Mouse (Mus musculus) lung, adult 18-20 months (tissue): Measurements from ENCODE around the gene Ppfibp1.

Experiments
- DNase-seq, 2 experiments: peaks; one replicate each; pipeline ENCODE4 v3.0.0; 2022; ENCODE audit warnings: mixed read lengths in 2 of 2

Gene Ppfibp1

DNA sequence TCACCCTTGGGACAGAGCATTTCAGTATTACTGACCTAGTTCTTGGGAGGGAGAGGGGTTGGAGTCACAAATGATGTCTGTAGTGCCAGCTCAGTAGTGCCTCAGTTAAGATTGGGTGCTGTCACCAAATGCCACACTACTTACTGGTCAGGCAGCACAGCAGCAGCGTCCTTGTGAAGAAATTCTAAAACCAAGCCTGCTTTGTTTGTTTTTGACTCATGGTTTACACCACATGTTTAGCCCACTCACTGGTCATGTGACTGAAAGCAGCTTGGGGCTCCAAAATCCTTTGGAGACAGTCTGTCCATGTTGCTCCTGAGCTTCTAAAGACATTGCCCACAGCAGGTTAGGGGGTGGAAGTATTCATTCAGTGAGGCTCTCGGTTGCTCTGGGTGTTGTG, 4.9 kb upstream of the Ppfibp1 start:
- DNase-seq = no peak

DNA sequence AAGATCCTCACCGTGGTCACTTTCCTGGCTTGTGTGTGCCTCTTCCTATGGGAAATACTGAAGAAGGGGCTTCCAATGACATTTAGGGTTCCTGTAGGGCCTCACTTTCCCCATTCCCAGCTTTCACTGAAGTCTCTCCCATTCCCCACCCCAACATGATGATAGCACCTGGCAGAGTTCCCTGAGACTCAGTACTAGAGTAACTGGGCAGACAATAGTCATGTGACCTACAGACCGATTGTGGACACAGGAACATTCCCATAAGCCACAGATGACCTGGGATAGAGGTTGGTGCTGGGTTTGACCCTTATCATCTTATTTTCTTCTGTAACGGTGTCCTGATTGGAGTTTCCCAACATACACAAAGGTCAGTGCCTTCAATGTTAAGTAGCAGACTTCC, 4.1 kb upstream of the Ppfibp1 start:
- DNase-seq = no peak

DNA sequence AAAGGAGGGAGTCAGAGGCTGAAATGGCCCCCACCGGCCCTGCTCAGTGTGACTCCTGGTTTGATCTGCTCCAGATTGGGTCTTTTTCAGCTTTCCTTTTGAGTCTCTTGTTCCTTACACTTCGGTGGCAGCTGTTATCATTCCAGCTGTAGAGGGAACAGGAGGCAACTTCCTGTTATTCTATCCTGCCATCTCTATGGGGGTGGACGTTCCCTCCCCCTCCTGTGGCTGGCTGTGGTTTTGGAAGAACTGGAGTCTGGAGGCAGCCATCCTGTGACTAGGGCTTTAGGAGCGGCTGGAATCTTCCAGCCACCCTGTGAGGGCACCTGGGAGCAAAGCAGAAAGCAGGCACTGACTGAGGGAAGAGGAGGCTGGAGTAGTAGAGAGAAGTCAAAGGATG, 3.4 kb upstream of the Ppfibp1 start:
- peak; percentile 42 to 55 for DNase-seq

DNA sequence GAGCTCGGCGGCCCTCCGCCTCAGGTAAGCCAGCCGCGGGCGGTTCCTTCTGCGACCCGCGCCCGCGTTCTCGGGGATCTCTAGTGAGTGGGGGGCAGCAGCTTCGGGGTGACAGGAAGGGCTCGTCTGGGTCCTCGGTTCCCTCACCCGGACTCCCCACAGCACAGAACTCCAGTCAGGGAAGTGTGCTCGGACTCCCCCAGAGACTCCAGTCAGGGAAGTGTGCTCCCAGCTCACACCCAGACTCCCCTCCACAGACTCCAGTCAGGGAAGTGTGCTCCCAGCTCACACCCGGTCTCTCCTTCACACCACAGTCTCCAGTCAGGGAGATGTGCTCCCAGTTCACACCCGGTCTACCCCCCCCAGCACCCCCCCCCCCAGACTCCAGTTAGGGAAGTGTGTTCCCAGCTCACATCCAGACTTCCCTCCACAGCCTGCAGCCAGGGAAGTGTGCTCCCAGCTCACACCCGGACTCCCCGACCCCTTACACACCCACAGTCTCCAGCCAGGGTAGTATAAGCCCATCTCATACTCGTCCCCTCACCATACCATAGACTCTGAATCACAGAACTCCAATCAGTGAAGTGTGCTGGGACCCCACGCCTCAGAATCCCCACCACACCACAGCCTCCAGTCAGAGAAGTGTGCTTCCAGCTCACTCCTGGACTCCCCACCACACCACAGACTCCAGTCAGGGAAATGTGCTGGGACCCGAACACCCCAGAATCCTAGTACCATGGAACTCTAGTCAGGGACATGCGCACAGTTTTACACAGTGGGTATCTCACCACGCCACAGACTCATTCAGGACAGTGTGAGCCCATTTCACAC, 588 bp downstream of the Ppfibp1 start:
- no peak for DNase-seq

DNA sequence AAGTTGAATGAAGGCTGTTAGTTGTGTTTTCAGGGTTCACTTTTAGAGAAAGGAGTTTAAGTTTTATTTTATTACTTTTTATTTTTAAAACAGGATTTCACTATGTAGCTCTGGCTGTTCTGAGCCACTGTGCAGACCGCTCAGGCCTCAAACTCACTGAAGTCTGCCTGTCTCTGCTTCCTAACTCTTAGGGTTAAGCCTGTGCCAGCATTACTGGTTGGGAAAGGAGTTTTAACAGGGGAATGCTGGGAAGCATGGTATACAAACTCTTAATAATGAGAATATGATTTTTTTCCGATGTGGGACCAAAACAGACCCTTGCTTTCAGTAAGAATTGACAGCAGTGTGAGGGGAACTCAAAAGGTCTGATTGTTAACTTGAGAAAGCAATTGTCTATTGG, 1.9 kb downstream of the Ppfibp1 start:
- no peak for DNase-seq

DNA sequence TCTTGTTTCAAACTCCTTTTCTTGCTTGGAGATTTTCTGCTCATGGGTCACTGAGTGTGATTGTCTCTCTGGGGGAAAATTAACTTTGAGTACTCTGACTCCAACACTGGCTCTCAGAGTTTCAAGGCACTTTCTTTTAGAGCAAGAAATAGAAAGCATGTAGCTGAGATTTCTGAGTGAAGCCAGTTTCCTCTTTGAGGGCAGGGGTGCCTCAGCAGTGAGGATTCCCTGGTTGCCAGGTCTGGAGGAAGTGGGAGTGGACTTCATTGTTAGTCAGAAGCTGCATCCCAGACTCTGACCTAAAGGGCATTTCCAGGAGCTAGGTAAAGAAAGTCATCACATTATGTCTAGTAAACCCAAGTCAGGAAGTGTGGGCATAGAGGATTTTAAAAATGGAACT, 2.3 kb downstream of the Ppfibp1 start:
- peak in 1 of 2 experiments; percentile 18 for DNase-seq

DNA sequence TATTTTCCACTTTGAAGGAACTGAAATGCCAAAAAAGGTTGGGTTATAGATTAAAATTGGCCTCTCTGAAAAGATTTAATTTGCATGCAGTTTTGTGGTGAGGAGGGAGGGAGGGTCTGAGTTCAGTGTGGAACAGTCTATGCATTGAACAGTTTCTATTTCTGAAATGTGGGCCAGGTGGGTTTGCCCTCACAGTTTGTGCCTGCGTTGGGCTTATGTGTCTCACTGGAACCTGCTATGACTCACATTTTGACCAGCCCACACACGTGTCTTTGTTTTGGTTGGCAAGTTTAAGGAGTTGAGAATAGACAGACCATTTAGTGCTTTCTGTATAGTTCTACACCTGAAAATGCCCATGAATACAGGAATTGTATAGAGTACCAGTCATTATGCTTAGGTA, 5.6 kb downstream of the Ppfibp1 start:
- no peak for DNase-seq

DNA sequence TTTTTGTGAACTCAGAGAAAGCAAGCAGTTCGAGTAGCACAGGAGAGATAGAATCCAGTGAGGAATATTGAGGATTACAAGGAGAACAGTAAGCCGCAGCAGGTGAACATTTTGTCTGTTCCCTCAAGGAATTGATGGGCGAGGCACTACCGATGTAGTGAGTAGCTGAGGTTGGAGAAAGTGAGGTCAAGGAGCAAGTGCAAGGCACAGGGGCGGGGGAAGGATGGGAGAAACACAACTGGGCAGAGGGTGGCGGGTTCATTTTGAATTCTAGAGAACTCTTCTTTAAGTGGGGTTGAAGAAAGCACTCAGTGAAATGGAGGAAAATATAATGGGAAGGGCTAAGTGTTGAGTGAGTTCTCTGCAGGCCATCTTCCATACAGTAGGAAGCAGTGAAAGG, 10.4 kb downstream of the Ppfibp1 start:
- DNase-seq = no peak

DNA sequence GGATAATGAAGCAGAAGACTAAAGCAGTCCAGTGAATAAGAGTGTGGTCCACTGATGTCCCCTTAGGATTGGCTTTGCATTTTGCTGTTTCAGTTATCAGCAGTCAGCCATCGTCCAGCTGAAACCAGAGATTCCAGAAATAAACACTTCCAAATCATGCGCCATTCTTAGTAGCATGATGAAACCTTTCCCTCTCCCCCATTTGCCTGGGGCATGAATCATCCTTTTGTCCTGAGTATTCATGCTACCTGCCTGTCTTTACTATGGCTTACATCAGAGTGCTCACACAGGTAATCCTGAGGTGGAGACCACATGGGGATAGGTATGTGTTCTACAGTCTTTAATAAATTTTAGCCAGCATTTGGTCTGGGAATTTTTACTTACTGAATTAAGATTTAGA, 11.4 kb downstream of the Ppfibp1 start:
- no peak for DNase-seq

DNA sequence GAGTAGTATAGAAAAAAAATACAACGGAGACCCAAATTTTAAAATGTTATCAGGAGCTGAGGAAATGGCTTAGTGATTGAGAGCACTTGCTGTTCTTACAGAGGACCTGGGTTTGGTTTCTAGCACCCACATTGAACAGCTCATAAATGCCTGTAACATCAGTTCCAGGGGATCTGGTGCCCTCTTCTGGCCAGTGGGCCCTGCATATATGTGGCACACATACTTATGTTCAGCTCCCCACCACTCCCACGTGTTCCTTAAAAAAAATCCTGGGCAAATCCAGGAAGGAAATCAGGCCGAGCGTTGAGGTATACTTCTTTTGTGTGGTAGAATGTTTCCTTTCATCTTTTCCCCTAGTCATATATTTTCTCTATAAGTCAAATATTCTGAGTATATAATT, 13.6 kb downstream of the Ppfibp1 start:
- no peak for DNase-seq

DNA sequence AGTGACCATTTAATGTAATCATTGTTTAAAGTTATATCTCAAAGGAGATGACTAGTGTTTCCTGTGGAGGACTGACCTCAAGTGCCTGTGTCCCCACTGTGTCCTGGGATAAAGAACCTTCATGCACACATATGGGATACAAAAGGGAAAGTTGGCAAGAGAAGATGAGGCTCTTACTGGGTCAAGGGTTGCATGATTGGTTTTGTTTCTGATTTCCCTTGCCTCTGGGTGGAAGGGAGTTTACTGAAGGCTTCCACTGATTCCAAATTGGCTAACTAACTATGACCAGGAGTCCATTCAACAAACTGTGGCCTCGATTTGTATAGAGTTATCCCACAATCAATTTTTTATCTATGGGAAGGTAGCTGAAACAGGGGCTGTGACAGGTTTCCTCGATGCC, 15.3 kb downstream of the Ppfibp1 start:
- DNase-seq = no peak

DNA sequence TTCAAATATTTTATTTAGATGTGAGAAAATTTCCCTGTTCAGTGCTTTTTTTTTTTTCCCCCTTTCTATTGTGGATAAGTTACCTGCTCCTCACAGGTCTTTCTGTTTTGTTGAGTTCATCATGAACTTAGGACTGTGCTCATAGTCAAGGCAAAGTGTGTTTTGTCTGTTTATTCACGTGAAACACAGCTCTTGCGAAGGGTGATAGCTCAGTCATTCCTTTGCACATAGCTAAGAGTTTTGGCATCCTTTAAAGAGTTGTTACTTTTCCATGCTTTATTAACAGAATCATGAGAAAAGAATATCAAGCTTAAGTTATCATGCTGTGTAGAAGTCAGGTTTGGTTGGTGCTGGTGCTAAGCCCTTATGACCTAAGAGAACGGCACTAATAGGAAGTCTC, 16.4 kb downstream of the Ppfibp1 start:
- no peak for DNase-seq

DNA sequence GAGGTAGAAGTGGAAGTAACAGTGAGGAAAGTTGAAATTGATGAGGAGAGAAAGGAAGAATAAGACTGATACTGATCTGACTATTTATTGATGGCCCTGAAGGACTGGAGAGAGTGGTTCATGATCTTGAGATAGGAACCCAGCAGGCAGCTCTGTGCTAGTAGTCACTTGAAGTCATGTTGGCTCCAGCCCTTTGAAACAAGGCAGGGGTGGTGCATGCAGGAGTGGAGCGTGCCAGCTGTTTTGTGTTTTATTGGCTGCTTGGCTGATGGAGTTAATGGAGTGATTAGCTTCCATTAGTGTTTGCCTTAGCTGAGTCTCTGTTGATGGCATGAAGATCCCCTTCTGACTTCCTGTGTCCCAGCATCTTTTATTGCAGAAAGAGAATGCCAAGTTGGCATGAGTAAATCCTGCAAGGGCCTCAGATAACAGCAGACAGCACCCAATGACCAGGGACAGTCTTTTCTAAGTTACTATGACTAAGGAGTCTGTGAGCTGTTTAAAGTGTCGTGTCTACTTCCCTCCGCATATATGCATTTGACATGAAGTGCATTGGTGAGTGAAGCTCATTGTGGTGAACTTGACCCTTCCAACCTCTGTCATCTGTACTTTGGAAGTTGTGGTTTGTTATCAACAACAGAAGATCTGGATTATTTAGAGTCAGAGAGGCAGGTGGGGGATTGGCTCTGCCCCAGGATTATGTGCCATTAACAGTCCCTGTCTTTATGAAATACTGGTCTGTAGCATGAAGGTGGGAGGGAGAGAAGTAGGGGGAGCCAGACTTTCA, 17.9 kb downstream of the Ppfibp1 start:
- DNase-seq = no peak

DNA sequence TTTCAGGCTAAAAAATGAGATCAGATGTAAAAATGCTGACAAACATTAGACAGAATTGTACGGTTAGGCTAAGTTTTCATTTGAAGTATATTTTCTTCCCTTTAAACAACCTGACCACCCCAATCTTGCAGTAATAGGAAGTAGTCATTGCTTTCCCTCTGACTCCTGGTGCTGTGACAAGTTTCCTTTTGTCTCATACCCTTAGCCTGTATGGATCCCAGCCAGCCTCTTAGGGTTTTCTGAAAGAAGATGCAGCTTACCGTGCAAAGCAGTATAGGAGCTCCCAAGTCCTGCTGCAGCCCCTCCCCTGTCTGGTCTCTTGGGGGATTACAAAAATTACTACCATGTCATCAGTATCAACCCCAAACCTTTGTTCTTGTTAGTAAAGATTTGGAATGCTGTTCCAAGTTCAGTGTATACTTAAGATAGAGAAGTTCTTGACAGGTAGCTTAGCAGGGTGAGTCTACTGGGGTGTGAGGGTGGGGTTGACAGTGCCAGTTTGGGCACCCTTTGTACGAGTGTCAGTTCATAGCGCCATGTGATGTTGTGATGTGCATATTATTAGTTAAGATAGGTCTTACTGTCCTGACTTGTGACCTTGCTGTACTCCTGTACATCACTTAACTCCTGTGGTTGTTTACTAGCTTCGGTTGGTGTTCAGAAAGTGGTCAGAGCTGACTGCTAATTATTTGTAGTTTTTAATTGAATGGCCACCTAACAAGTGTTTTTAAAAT, 18.9 kb downstream of the Ppfibp1 start:
- no peak for DNase-seq

DNA sequence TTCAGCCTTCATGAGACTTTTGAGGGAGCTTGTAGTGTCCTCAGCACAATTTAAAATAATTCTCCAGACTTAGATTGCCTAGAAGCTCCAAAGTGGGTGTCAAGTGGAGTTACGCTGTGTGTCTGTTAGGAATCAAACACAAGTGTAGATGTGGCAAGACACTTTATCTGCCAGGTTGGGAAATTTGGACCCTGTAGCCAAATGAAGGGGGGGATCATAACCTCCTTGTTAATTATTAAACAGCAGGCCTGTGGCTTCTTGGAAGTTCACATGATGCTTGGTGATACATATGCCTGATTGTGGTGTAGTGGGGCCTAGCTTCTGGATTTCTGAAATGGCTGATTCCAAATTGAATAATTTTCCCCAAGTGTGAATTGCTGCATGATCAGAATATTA, 19.5 kb downstream of the Ppfibp1 start:
- DNase-seq = no peak

DNA sequence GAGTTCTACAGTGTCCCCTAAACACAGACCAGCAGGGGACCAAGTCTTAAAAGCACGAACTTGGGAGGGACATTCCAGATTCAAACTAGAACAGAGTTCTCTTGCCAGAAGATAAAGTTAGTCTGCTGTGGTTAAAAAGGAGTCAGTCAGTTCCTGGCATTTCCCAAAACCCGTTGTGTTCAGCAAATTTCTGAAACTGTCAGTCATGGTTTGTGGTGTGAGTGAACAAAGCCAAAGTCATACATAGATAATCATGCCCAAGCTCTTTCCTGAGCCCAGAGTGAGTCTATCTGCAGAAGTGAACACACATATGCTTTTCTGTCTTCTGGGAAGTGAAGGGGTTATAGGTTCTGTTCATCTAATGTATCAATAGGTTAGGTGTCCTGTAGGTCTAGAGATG, 20.5 kb downstream of the Ppfibp1 start:
- DNase-seq = no peak

DNA sequence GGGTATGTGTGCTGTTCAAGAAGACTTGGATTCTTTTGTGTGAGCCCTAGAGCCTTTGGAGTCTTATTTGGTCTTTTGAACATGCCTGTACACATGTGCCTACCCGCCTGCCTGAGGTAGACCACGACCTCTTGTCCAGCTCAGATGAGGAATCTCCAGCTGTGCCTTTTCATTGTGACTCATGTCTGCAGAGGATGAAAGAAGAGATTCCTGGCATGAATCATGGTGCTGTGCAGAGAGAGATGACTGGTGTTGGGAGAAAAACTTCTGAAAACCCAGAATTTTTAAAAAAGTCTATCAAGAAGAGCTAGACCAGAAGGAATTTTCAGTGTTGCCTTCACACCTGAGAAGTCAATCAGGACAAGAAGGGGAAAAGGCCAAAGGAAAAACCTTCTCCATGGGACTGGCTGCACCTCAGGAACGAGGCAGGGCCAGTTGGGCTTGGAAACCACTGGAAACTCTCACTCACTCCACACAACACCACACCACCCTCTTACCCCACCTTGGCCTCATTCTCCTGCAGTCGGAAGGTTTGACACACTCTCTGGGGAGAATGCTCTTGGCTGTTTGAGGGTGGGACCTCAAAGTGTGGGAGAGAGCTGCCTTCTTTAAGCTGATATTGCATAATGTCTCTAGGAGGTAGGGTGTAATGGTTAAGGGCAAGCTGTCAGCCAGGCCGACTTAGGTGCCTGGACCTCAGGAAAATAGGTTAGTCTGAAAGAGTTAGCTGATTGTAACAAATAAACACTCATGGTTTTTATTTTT, 21.6 kb downstream of the Ppfibp1 start:
- peak; percentile 36 to 52 for DNase-seq

DNA sequence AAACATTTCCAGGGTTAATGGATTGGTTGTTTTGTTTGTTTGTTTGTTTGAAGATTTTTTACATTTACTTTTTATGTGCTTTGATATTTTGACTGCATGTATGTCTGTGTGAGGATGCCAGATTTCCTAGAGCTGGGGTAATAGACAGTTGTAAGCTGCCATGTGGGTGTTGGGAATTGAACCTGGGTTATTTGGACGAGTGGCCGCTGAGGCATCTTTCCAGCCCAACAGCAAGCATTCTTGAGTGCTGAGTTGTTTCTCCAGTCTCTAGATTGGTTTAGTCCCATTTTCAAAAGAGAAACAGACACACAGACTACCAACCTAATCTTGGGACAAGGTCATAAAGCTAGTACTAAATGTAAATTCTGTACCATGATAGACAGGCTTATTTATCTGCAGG, 22.5 kb downstream of the Ppfibp1 start:
- DNase-seq = no peak

DNA sequence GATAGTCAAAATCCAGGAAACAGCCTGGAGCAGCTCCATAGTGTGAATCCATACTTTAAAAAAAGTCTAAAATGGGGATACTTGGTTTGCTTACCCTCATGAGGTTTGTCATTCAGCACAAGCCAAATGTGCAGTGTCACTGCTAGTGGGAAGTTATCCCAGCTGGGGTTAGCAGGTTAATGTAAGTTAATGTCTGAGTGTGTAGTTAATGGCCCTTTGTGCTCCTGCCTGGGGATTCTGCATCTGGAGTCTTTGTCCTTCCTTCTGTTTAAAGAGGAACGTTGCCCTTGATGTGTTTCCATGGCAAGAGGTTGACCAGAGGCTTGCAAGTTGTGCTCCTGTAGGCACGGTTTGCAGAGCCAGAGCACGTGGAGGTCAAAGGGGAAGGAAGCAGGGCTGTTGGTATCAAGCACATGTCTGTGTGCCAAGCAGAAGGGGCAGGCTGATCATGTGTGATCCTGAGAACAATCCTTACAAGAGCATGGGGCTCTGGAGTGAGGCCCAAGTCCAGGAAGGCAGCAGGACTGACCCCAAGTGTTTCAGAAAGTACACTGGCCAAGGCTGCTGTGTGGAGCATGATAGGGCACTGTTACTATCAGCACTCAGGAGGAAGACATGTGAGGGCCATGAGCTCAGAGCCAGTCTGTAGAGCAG, 24.7 kb downstream of the Ppfibp1 start:
- DNase-seq = peak; percentile 23 to 52

DNA sequence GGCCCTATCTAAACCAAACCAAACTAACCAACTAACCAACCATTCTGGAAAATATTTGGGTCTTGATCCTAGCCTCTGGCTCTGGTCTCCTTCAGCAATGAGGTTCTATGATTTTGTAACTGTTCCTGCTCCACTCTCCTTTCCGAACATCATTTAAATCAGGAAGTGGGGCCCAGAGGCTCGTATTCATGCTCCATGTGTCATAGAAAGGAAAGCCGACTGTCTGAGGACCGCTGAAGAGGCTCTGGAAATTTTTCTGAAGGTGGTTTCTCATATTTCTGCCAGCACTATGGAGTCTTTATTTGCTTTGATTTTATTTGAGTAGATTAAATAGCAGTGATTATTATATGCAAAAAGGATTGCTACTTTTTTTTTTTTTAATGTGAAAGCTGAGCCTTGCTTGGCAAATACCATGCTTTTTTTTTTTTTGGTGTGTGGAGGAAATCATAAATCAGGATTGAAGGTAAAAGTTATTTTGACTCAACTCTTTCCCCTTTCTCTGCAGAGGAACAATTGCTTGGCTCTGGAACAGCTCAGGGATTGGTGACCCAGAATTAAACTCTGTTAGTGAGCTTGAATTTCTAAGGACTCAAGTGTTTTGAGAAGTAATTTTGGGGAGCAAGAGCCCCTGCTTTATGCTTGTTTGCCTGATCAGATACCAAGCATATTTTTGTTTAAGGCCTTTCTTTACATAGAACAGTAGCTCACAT, 25.4 kb downstream of the Ppfibp1 start:
- DNase-seq = no peak

DNA sequence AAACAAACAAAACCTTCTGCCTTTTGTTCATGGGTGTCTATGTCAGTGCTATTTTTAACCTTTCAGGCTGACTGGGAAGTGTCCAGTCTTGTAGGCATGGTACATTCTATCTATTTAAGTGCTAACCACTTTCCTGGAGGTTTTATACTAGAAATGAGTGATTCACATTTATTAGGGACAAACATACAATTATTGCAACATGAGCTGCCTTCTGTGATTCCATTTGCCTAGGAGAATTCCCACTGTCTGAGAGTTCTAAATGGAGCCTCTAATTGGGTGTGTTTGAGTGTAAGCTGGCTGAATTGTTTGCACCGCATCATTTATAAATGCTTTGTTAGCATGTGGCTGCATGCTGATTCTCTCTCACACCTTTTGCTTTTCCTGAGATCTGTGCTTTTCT, 27.5 kb downstream of the Ppfibp1 start:
- DNase-seq = no peak

DNA sequence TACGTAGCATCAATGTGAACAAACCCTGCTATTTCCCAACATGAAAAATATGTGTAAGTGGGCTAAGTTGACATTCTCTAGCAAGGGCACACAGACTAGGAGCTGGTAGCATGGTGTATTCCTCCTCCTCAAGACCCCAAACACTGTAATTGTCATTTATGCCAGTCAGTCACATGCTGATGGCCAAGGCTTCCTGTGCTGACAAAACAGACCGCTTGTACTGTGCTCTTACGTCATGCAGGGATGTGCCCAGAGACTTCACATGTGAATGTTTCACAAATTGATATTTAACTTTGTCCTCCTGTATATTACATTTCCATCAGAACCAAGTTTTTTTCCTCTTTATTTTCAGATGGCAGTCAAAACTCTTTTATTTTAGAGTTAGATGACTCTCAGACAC, 29.1 kb downstream of the Ppfibp1 start:
- no peak for DNase-seq
